Mouse (Mus musculus) neural tube, postnatal 0 days (tissue): ENCODE results near the gene Zfp445. TPM values are rescaled to one million over a fixed set of nuclear protein-coding genes. Genes with fewer than 3 reads are reported as not detected.

Experiments used
- polyA plus RNA-seq: library from polyadenylated mRNA; unstranded; fragments of >200 nt; fragmentation: Nextera tagmentation; extraction: Ambion mirVana; gene quantifications from 2 replicates; pipeline ENCODE4 v1.2.1, GENCODE M21; 2015

The Zfp445 gene
- 46.2 and 54.1 TPM in 2 replicates for polyA plus RNA-seq

GRCm38 (mm10) chr9:122865697-122866166, at the start of gene Zfp445:
Gene Zfp445, minus strand, starts transcription at chr9:122866006.

GRCm38 (mm10) chr9:122885385-122885784, 19.6 kb upstream of the Zfp445 start, which contains the start of gene Zkscan7:
Gene Zkscan7, plus strand, starts transcription at chr9:122885685.

GRCm38 (mm10) chr9:122843760-122844159, 22.0 kb downstream of the Zfp445 start, which contains the start of gene Gm35549:
Gene Gm35549, minus strand, starts transcription at chr9:122844035.

GRCm38 (mm10) chr9:122805053-122805844, 60.6 kb downstream of the Zfp445 start, which contains the start of gene Tcaim:
Gene Tcaim, plus strand, starts transcription at chr9:122805539.

Other genes starting within 250 kb of the Zfp445 start
- gene Topaz1, start 118.7 kb downstream of the Zfp445 start, polyA plus RNA-seq, result not detected in 2 replicates
- 8.4 and 11.4 TPM in 2 replicates for gene Tcaim, start 60.5 kb downstream of the Zfp445 start, polyA plus RNA-seq
- gene Gm35549, start 22.0 kb downstream of the Zfp445 start, polyA plus RNA-seq, result 0.56 TPM in 1 of 2 replicates, not detected in the other
- gene Zkscan7, start 19.7 kb upstream of the Zfp445 start, polyA plus RNA-seq, result 1.6 and 2.0 TPM in 2 replicates
- gene Zfp105, start 57.1 kb upstream of the Zfp445 start, polyA plus RNA-seq, result 11.3 and 12.9 TPM in 2 replicates
- 28.7 and 30.1 TPM in 2 replicates for gene 1110059G10Rik, start 85.0 kb upstream of the Zfp445 start, polyA plus RNA-seq
- 5.4 and 5.5 TPM in 2 replicates for gene Kif15, start 85.0 kb upstream of the Zfp445 start, polyA plus RNA-seq
- gene Tmem42, start 155.3 kb upstream of the Zfp445 start, polyA plus RNA-seq, result 36.6 and 38.3 TPM in 2 replicates
- gene Tgm4, start 168.7 kb upstream of the Zfp445 start, polyA plus RNA-seq, result 0.65 and 0.67 TPM in 2 replicates
- gene Zdhhc3, start 247.2 kb upstream of the Zfp445 start, polyA plus RNA-seq, result 82.0 and 82.7 TPM in 2 replicates
- gene Exosc7, start 247.2 kb upstream of the Zfp445 start, polyA plus RNA-seq, result 65.5 and 69.0 TPM in 2 replicates